Mouse (Mus musculus) MEL (cell line): ENCODE results near the gene Zbp1. TPM values are rescaled to one million over a fixed set of nuclear protein-coding genes. Genes with fewer than 3 reads are reported as not detected.

Experiments
- DNase-seq: peaks from one replicate; pipeline ENCODE4 v3.0.0; 2011; ENCODE audit warnings: low read depth, low spot score
- H3K27ac ChIP-seq: 2 replicates; pipeline ENCODE4 v1.5.1; 2012; ENCODE audit warnings: low read depth, mild to moderate bottlenecking, control low read depth, low read length, moderate library complexity; ENCODE audit not compliant: control insufficient read depth
- H3K27me3 ChIP-seq, 2 experiments: fragments of 150-350 bp in 1 of 2; sonication (generic) in 1 of 2; 2 replicates each; pipeline ENCODE4 v1.6.1; 2012; ENCODE audit warnings: low read length in 2 of 2, mild to moderate bottlenecking in 2 of 2, improper control_type of control experiment in 1 of 2, moderate library complexity in 1 of 2; ENCODE audit not compliant: insufficient read depth in 2 of 2, control insufficient read depth in 1 of 2
- H3K36me3 ChIP-seq, 2 experiments: 2 replicates each; pipeline ENCODE4 v1.6.1; 2012 to 2014; ENCODE audit warnings: low read length in 2 of 2, improper control_type of control experiment in 1 of 2, inconsistent platforms in 1 of 2, mild to moderate bottlenecking in 1 of 2; ENCODE audit not compliant: insufficient read depth in 2 of 2, control insufficient read depth in 1 of 2
- H3K4me1 ChIP-seq, 2 experiments: fragments of 150-350 bp in 1 of 2; sonication (generic) in 1 of 2; 2 replicates each; pipeline ENCODE4 v1.6.1; 2012; ENCODE audit warnings: low read length in 2 of 2, improper control_type of control experiment in 1 of 2, mild to moderate bottlenecking in 1 of 2; ENCODE audit not compliant: insufficient read depth in 2 of 2, control insufficient read depth in 1 of 2
- H3K4me3 ChIP-seq, 2 experiments: fragments of 150-350 bp in 1 of 2; sonication (generic) in 1 of 2; 2 replicates each; pipeline ENCODE4 v1.5.1; 2012; ENCODE audit warnings: low read depth in 2 of 2, low read length in 2 of 2, mild to moderate bottlenecking in 2 of 2, moderate library complexity in 2 of 2, control low read depth in 1 of 2, improper control_type of control experiment in 1 of 2; ENCODE audit not compliant: control insufficient read depth in 1 of 2, insufficient read depth in 1 of 2
- H3K79me2 ChIP-seq: 2 replicates; pipeline ENCODE4 v1.6.1; 2012; ENCODE audit warnings: mild to moderate bottlenecking, low read length, moderate library complexity; ENCODE audit not compliant: control insufficient read depth, poor library complexity, insufficient read depth
- H3K9ac ChIP-seq: 2 replicates; pipeline ENCODE4 v1.6.1; 2012; ENCODE audit warnings: low read depth, mild to moderate bottlenecking, control low read depth, low read length, moderate library complexity; ENCODE audit not compliant: control insufficient read depth, poor library complexity, severe bottlenecking
- H3K9me3 ChIP-seq: fragments of 150-350 bp; sonication (generic); replicated peaks from 2 replicates; pipeline ENCODE4 v1.6.1; 2012; ENCODE audit warnings: mild to moderate bottlenecking, low read length, improper control_type of control experiment, moderate library complexity; ENCODE audit not compliant: insufficient read depth
- BHLHE40 ChIP-seq: IDR thresholded peaks from 2 replicates; pipeline ENCODE4 v1.6.1; 2012; ENCODE audit warnings: low read depth, mild to moderate bottlenecking, inconsistent platforms, low read length, improper control_type of control experiment, borderline replicate concordance
- CHD1 ChIP-seq: IDR thresholded peaks from 2 replicates; pipeline ENCODE4 v1.6.1; 2012; ENCODE audit warnings: low read depth, mild to moderate bottlenecking, inconsistent platforms, low read length, improper control_type of control experiment
- CHD2 ChIP-seq: IDR thresholded peaks from 2 replicates; pipeline ENCODE4 v1.6.1; 2011; ENCODE audit warnings: low read length, improper control_type of control experiment
- CTCF ChIP-seq, 3 experiments: IDR thresholded peaks in 2 of 3; conservative IDR thresholded peaks in 1 of 3; 2 replicates each; pipeline ENCODE4 v1.5.1; 2011 to 2012; ENCODE audit warnings: low read length in 3 of 3, low read depth in 2 of 3, mild to moderate bottlenecking in 2 of 3, improper control_type of control experiment in 1 of 3, inconsistent platforms in 1 of 3, mixed read lengths in 1 of 3, moderate library complexity in 1 of 3; ENCODE audit not compliant: control insufficient read depth in 1 of 3, insufficient read depth in 1 of 3, poor library complexity in 1 of 3, severe bottlenecking in 1 of 3
- ELF1 ChIP-seq: IDR thresholded peaks from 2 replicates; pipeline ENCODE4 v1.6.1; 2014; ENCODE audit warnings: low read depth, mild to moderate bottlenecking, inconsistent platforms, low read length, improper control_type of control experiment, moderate library complexity
- GABPA ChIP-seq: IDR thresholded peaks from 2 replicates; pipeline ENCODE4 v1.6.1; 2012; ENCODE audit warnings: low read depth, mild to moderate bottlenecking, inconsistent platforms, low read length, improper control_type of control experiment, moderate library complexity
- HCFC1 ChIP-seq: IDR thresholded peaks from 2 replicates; pipeline ENCODE4 v1.6.1; 2012; ENCODE audit warnings: low read depth, mild to moderate bottlenecking, inconsistent platforms, low read length, improper control_type of control experiment, moderate library complexity
- JUND ChIP-seq: IDR thresholded peaks from 2 replicates; pipeline ENCODE4 v1.6.1; 2011; ENCODE audit warnings: low read depth, mild to moderate bottlenecking, improper control_type of control experiment, low read length
- MAX ChIP-seq: IDR thresholded peaks from 2 replicates; pipeline ENCODE4 v1.6.1; 2011; ENCODE audit warnings: low read length, improper control_type of control experiment
- MXI1 ChIP-seq: IDR thresholded peaks from 2 replicates; pipeline ENCODE4 v1.6.1; 2011; ENCODE audit warnings: mild to moderate bottlenecking, low read depth, low read length, improper control_type of control experiment
- MYC ChIP-seq: IDR thresholded peaks from 2 replicates; pipeline ENCODE4 v1.6.1; 2011; ENCODE audit warnings: low read depth, mild to moderate bottlenecking, low read length, improper control_type of control experiment, moderate library complexity
- NELFE ChIP-seq: IDR thresholded peaks from 2 replicates; pipeline ENCODE4 v1.6.1; 2011; ENCODE audit warnings: low read depth, low read length, improper control_type of control experiment
- POLR2A ChIP-seq, 2 experiments: IDR thresholded peaks; 2 replicates each; pipeline ENCODE4 v1.6.1; 2011 to 2012; ENCODE audit warnings: low read length in 2 of 2, mild to moderate bottlenecking in 2 of 2, control low read depth in 1 of 2, improper control_type of control experiment in 1 of 2, low read depth in 1 of 2, moderate library complexity in 1 of 2; ENCODE audit not compliant: control insufficient read depth in 1 of 2, insufficient read depth in 1 of 2, poor library complexity in 1 of 2
- POLR2AphosphoS2 ChIP-seq: IDR thresholded peaks from 2 replicates; pipeline ENCODE4 v1.6.1; 2011; ENCODE audit warnings: low read length, improper control_type of control experiment
- POLR2AphosphoS5 ChIP-seq: IDR thresholded peaks from 2 replicates; pipeline ENCODE4 v1.6.1; 2012; ENCODE audit warnings: low read depth, borderline replicate concordance, mild to moderate bottlenecking, inconsistent platforms, low read length, moderate library complexity, mixed read lengths
- RAD21 ChIP-seq: IDR thresholded peaks from 2 replicates; pipeline ENCODE4 v1.6.1; 2011; ENCODE audit warnings: mild to moderate bottlenecking, low read depth, low read length, improper control_type of control experiment
- TAL1 ChIP-seq: IDR thresholded peaks from 2 replicates; pipeline ENCODE4 v1.6.1; 2012; ENCODE audit warnings: mild to moderate bottlenecking, inconsistent platforms, low read length, moderate library complexity, mixed read lengths
- TBP ChIP-seq: IDR thresholded peaks from 2 replicates; pipeline ENCODE4 v1.8.0; 2011; ENCODE audit warnings: low read depth, low read length, improper control_type of control experiment
- TCF12 ChIP-seq: IDR thresholded peaks from 2 replicates; pipeline ENCODE4 v1.6.1; 2014; ENCODE audit warnings: low read depth, mild to moderate bottlenecking, inconsistent platforms, low read length, improper control_type of control experiment, moderate library complexity
- UBTF ChIP-seq: IDR thresholded peaks from 2 replicates; pipeline ENCODE4 v1.6.1; 2012; ENCODE audit warnings: low read depth, mild to moderate bottlenecking, inconsistent platforms, low read length, improper control_type of control experiment, moderate library complexity, borderline replicate concordance; ENCODE audit not compliant: insufficient read depth
- ZKSCAN1 ChIP-seq: IDR thresholded peaks from 2 replicates; pipeline ENCODE4 v1.6.1; 2012; ENCODE audit warnings: low read depth, mild to moderate bottlenecking, inconsistent platforms, low read length, improper control_type of control experiment, moderate library complexity
- ZMIZ1 ChIP-seq: IDR thresholded peaks from 2 replicates; pipeline ENCODE4 v1.6.1; 2012; ENCODE audit warnings: low read depth, mild to moderate bottlenecking, inconsistent platforms, low read length, improper control_type of control experiment, moderate library complexity
- polyA plus RNA-seq, 2 experiments: library from polyadenylated mRNA; stranded (reverse) in 1 of 2; unstranded in 1 of 2; fragments of >175 nt in 1 of 2; fragments of >200 nt in 1 of 2; gene quantifications; 2 replicates each; pipeline versions ENCODE4 v1.2.1 to v1.2.4; 2012; ENCODE audit warnings: low replicate concordance in 2 of 2, low read depth in 1 of 2; ENCODE audit not compliant: insufficient read length in 2 of 2, insufficient read depth in 1 of 2, missing spikeins in 1 of 2
- total RNA-seq: library from RNA; depleted of rRNA; stranded (reverse); fragments of 300-350 nt; gene quantifications from 2 replicates; pipeline ENCODE4 v1.2.3, GENCODE M21; 2012

The Zbp1 gene
- total and polyA plus RNA-seq, 3 experiments: not detected

DNA sequence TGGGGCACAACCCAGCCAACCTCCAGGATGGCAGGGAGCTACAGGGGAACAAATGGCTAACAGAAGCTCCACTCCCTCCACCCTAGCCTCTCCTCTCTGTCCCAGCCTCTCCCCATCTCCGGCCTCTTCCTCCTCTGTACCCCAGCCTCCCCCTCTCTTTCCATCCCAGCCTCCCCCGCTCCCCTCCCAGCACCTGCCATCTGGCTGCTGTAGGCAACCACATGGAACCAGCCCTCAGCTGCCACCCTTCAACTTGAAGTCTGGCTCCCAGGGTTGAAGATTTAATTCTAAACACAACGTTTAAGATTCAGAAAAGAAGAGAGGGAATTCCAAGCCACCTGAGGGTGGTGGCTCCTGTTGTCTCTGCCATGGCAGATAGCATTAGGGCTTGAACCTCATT is 30.7 kb upstream of the Zbp1 start:
- Histone ChIP-seq H3K9me3 (no peaks in the 10 kb centered on the region), H3K4me3 (no peak overlapping the region), H3K79me2 (no peaks in the 10 kb centered on the region), H3K27ac (no peak overlapping the region), H3K36me3 (no peaks in the 10 kb centered on the region), H3K4me1 (no peaks in the 10 kb centered on the region), H3K27me3 (no peaks in the 10 kb centered on the region), H3K9ac (no peak overlapping the region)
- DNase-seq: no peak
- TF ChIP-seq POLR2AphosphoS2 (no peak), UBTF (no peak), CTCF (IDR thresholded peaks at IDR 0.05 in 2 of 3, conservative IDR thresholded peaks at IDR 0.05 in 1 of 3; ENCODE audit: control insufficient read depth in 1 of 3, insufficient read depth in 1 of 3, low read depth in 2 of 3, low read length in 3 of 3, poor library complexity in 1 of 3, severe bottlenecking in 1 of 3) (no peak), MXI1 (no peak), POLR2A (IDR thresholded peaks at IDR 0.05; ENCODE audit: control insufficient read depth in 1 of 2, insufficient read depth in 1 of 2, low read depth in 1 of 2, low read length in 2 of 2, poor library complexity in 1 of 2) (no peak), MYC (no peak), MAX (no peak), JUND (no peak), RAD21 (no peak), ELF1 (no peak), TAL1 (no peak)

DNA sequence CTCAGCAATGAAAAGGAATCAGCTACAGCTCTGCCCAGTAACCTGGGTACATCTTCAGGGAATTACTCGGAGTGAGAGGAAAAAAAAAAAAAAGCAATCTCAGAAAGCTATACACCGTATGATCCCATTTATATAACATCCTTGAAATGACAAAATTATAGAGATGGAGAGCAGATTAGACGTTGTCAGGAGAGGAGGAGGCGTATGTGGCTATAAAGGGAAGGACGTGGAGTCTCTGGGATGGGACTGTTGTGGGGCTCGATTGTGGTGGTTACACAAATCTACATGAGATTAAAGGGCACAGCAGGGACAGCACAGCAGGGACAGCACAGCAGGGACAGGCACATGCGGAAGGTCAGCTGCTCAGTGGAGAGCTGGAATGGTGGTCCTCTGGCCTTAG is 30.1 kb upstream of the Zbp1 start:
- TF ChIP-seq TCF12 (no peak), ZMIZ1 (no peak), POLR2AphosphoS5 (no peak), TBP (no peak), HCFC1 (no peak), ZKSCAN1 (no peak)
- Histone ChIP-seq H3K79me2 (no peaks in the 10 kb centered on the region), H3K27ac (no peak overlapping the region), H3K4me1 (no peaks in the 10 kb centered on the region), H3K9me3 (no peaks in the 10 kb centered on the region), H3K27me3 (no peaks in the 10 kb centered on the region), H3K36me3 (no peaks in the 10 kb centered on the region), H3K4me3 (no peak overlapping the region), H3K9ac (no peak overlapping the region)
- no peak for DNase-seq

DNA sequence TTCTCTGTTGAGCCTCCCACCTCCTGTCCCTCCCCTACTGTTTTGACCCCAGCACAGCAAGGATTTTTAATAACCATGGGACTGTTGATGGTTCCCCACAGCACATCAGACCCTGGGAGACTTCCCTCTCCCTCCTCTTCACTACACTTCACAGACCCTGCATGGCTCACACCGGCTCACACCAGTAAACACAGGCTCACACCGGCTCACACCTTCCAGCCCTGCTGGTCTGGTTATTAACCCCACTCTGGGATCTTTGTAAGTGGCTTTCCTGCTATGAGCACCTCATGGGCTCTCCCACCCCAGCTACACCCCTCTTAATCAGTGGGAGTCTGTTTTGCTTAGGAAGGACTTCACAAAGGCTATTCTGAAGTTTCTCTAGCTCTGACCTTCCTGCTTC is 29.2 kb upstream of the Zbp1 start:
- no peak overlapping the region for H3K4me3 ChIP-seq
- H3K4me1 ChIP-seq: no peaks in the 10 kb centered on the region
- H3K27me3 ChIP-seq: no peaks in the 10 kb centered on the region
- H3K36me3 ChIP-seq: no peaks in the 10 kb centered on the region
- no peaks in the 10 kb centered on the region for H3K9me3 ChIP-seq
- H3K79me2 ChIP-seq: no peaks in the 10 kb centered on the region
- TF ChIP-seq GABPA: no peak
- TF ChIP-seq ZKSCAN1: no peak
- no peak for TF ChIP-seq BHLHE40
- no peak for TF ChIP-seq CHD2
- no peak for TF ChIP-seq MXI1
- no peak for TF ChIP-seq NELFE
- no peak for TF ChIP-seq CHD1
- no peak for TF ChIP-seq HCFC1
- no peak overlapping the region for H3K27ac ChIP-seq
- DNase-seq: no peak
- H3K9ac ChIP-seq: no peak overlapping the region
